Mouse (Mus musculus): Measurements from ENCODE around the gene Hist1h2ac. TPM values are rescaled to one million over a fixed set of nuclear protein-coding genes. Genes with fewer than 3 reads are reported as not detected.
"Not testable (repeated sequence)": the region's sequence is repeated elsewhere in the genome, so short reads cannot be mapped to it uniquely, and the experiment has no call there.

Gene Hist1h2ac
- polyA plus RNA-seq, 1 experiment from 2014 or later: 0.26 TPM

- no peaks in the 10 kb centered on the region for H3K27me3 ChIP-seq (replicated peaks)
- H3K27ac ChIP-seq (replicated peaks): peak overlapping the region; percentile 93
- H3K36me3 ChIP-seq: no peaks in the 10 kb centered on the region
- no peak for ATAC-seq (ENCODE audit: low FRiP score)
- H3K4me3 ChIP-seq (replicated peaks): peak overlapping the region; percentile 47
- H3K4me1 ChIP-seq: peaks cover 21% of the 10 kb centered on the region
- H3K9me3 ChIP-seq (replicated peaks): no peaks in the 10 kb centered on the region
- WGBS: 5% methylated on average over 15 of the region's 15 CpGs
- peak overlapping the region; percentile 62 for H3K9ac ChIP-seq (replicated peaks)
- peak overlapping the region; percentile 78 for H3K4me2 ChIP-seq
These were observed 1.5 kb upstream of the Hist1h2ac start for GRCm38 (mm10) chr13:23685121-23685861.

GRCm38 (mm10) chr13:23684295-23684945, 672 bp upstream of the Hist1h2ac start:
- not testable (repeated sequence) for H3K27me3 ChIP-seq (replicated peaks); H3K9me3 ChIP-seq (replicated peaks); H3K36me3 ChIP-seq
- peak; percentile 33 for ATAC-seq (ENCODE audit: low FRiP score)
- H3K4me1 ChIP-seq: peaks cover 21% of the 10 kb centered on the region
- peak overlapping the region; percentile 47 for H3K4me3 ChIP-seq (replicated peaks)
- H3K4me2 ChIP-seq: peak overlapping the region; percentile 78
- peak overlapping the region; percentile 62 for H3K9ac ChIP-seq (replicated peaks)
- WGBS: under 1% methylated on average over 20 of the region's 37 CpGs
- H3K27ac ChIP-seq (replicated peaks): peak overlapping the region; percentile 93

GRCm38 (mm10) chr13:23682947-23683754, 597 bp downstream of the Hist1h2ac start:
- Histone ChIP-seq H3K9ac (replicated peaks) (peak overlapping the region; percentile 45), H3K27ac (replicated peaks) (peak overlapping the region; percentile 89), H3K4me3 (replicated peaks) (peak overlapping the region; percentile 47), H3K4me2 (peak overlapping the region; percentile 78), H3K4me1 (peaks cover 21% of the 10 kb centered on the region)
- 11% methylated on average over 14 of the region's 30 CpGs for WGBS
- not testable (repeated sequence) for H3K27me3 ChIP-seq (replicated peaks); H3K36me3 ChIP-seq; H3K9me3 ChIP-seq (replicated peaks)
- ATAC-seq (ENCODE audit: low FRiP score): peak; percentile 62

- Histone ChIP-seq H3K9me3 (replicated peaks) (no peaks in the 10 kb centered on the region), H3K4me3 (replicated peaks) (peak overlapping the region; percentile 47), H3K4me2 (peak overlapping the region; percentile 78), H3K4me1 (peaks cover 21% of the 10 kb centered on the region), H3K27ac (replicated peaks) (peak overlapping the region; percentile 89; the same call in 1 of the 2 replicates), H3K9ac (replicated peaks) (peak overlapping the region; percentile 45; the same call in 1 of the 2 replicates), H3K27me3 (replicated peaks) (no peaks in the 10 kb centered on the region), H3K36me3 (no peaks in the 10 kb centered on the region)
- 70% methylated on average over 1 of the region's 1 CpGs for WGBS
- ATAC-seq (ENCODE audit: low FRiP score): no peak
These were observed 1.2 kb downstream of the Hist1h2ac start for GRCm38 (mm10) chr13:23682623-23682946.

GRCm38 (mm10) chr13:23681990-23682582, 1.7 kb downstream of the Hist1h2ac start:
- no peak overlapping the region for H3K9ac ChIP-seq (replicated peaks)
- peak overlapping the region; percentile 78; the same call in 1 of the 2 replicates for H3K4me2 ChIP-seq
- H3K36me3 ChIP-seq: no peaks in the 10 kb centered on the region
- ATAC-seq (ENCODE audit: low FRiP score): no peak
- 87% methylated on average over 6 of the region's 6 CpGs for WGBS
- no peaks in the 10 kb centered on the region for H3K9me3 ChIP-seq (replicated peaks)
- H3K4me3 ChIP-seq (replicated peaks): no peak overlapping the region
- no peak overlapping the region for H3K27ac ChIP-seq (replicated peaks)
- no peaks in the 10 kb centered on the region for H3K27me3 ChIP-seq (replicated peaks)
- peaks cover 21% of the 10 kb centered on the region for H3K4me1 ChIP-seq

GRCm38 (mm10) chr13:23662536-23662935, 21.2 kb downstream of the Hist1h2ac start:
- Histone ChIP-seq H3K9ac (replicated peaks) (no peak overlapping the region), H3K27ac (replicated peaks) (no peak overlapping the region), H3K9me3 (replicated peaks) (no peaks in the 10 kb centered on the region), H3K36me3 (no peaks in the 10 kb centered on the region), H3K27me3 (replicated peaks) (no peaks in the 10 kb centered on the region), H3K4me2 (no peak overlapping the region), H3K4me3 (replicated peaks) (no peak overlapping the region), H3K4me1 (no peaks in the 10 kb centered on the region)
- 74% methylated on average over 3 of the region's 3 CpGs for WGBS
- no peak for ATAC-seq (ENCODE audit: low FRiP score)

GRCm38 (mm10) chr13:23659636-23660366, 23.9 kb downstream of the Hist1h2ac start:
- no peak overlapping the region for H3K27ac ChIP-seq (replicated peaks)
- H3K4me1 ChIP-seq: no peaks in the 10 kb centered on the region
- H3K4me2 ChIP-seq: no peak overlapping the region
- H3K27me3 ChIP-seq (replicated peaks): no peaks in the 10 kb centered on the region
- no peaks in the 10 kb centered on the region for H3K9me3 ChIP-seq (replicated peaks)
- H3K4me3 ChIP-seq (replicated peaks): no peak overlapping the region
- 72% methylated on average over 6 of the region's 6 CpGs for WGBS
- no peak overlapping the region for H3K9ac ChIP-seq (replicated peaks)
- no peaks in the 10 kb centered on the region for H3K36me3 ChIP-seq
- ATAC-seq (ENCODE audit: low FRiP score): no peak

Small RNAs within 50 kb of the gene (microRNA-seq; reads per million reads assigned to microRNA genes)
- gene Gm44350: not detected

Other genes starting within 250 kb of the Hist1h2ac start
- gene Btn1a1, start 218.0 kb downstream of the Hist1h2ac start, polyA plus RNA-seq (2015; fragmentation: Nextera tagmentation; extraction: Ambion mirVana): 0.15 TPM in 1 of 2 replicates, not detected in the other
- 0.14 and 0.22 TPM in 2 replicates for gene Btn2a2, start 195.1 kb downstream of the Hist1h2ac start, polyA plus RNA-seq (2015; fragmentation: Nextera tagmentation; extraction: Ambion mirVana)
- gene Hist1h4h, start 152.9 kb downstream of the Hist1h2ac start, polyA plus RNA-seq (2015; fragmentation: Nextera tagmentation; extraction: Ambion mirVana): 1.5 and 4.5 TPM in 2 replicates
- 0.77 TPM in 1 of 2 replicates, not detected in the other for gene Hist1h2af, start 150.0 kb downstream of the Hist1h2ac start, polyA plus RNA-seq (2015; fragmentation: Nextera tagmentation; extraction: Ambion mirVana)
- 0.51 and 0.64 TPM in 2 replicates for gene Hist1h3g, start 148.5 kb downstream of the Hist1h2ac start, polyA plus RNA-seq (2015; fragmentation: Nextera tagmentation; extraction: Ambion mirVana)
- 0.22 and 0.51 TPM in 2 replicates for gene Hist1h2bh, start 140.6 kb downstream of the Hist1h2ac start, polyA plus RNA-seq (2015; fragmentation: Nextera tagmentation; extraction: Ambion mirVana)
- not detected in 2 replicates for gene Hist1h3f, start 139.9 kb downstream of the Hist1h2ac start, polyA plus RNA-seq (2015; fragmentation: Nextera tagmentation; extraction: Ambion mirVana)
- gene Hist1h4f, start 132.3 kb downstream of the Hist1h2ac start, polyA plus RNA-seq (2015; fragmentation: Nextera tagmentation; extraction: Ambion mirVana): not detected in 2 replicates
- 0.09 and 0.13 TPM in 2 replicates for gene Hist1h1d, start 130.7 kb downstream of the Hist1h2ac start, polyA plus RNA-seq (2015; fragmentation: Nextera tagmentation; extraction: Ambion mirVana)
- 1.1 and 1.7 TPM in 2 replicates for gene Hist1h3e, start 121.6 kb downstream of the Hist1h2ac start, polyA plus RNA-seq (2015; fragmentation: Nextera tagmentation; extraction: Ambion mirVana)
- 12.5 and 25.5 TPM in 2 replicates for gene Hist1h2ae, start 112.7 kb downstream of the Hist1h2ac start, polyA plus RNA-seq (2015; fragmentation: Nextera tagmentation; extraction: Ambion mirVana)
- gene Hist1h2bg, start 112.6 kb downstream of the Hist1h2ac start, polyA plus RNA-seq (2015; fragmentation: Nextera tagmentation; extraction: Ambion mirVana): 2.2 and 2.9 TPM in 2 replicates
- 2.7 TPM in 1 of 2 replicates, not detected in the other for gene Hist1h2bf, start 109.8 kb downstream of the Hist1h2ac start, polyA plus RNA-seq (2015; fragmentation: Nextera tagmentation; extraction: Ambion mirVana)
- gene Hist1h2ad, start 109.6 kb downstream of the Hist1h2ac start, polyA plus RNA-seq (2015; fragmentation: Nextera tagmentation; extraction: Ambion mirVana): 0.97 TPM in 1 of 2 replicates, not detected in the other
- 0.88 and 2.0 TPM in 2 replicates for gene Hist1h3d, start 108.2 kb downstream of the Hist1h2ac start, polyA plus RNA-seq (2015; fragmentation: Nextera tagmentation; extraction: Ambion mirVana)
- gene Hist1h4d, start 102.3 kb downstream of the Hist1h2ac start, polyA plus RNA-seq (2015; fragmentation: Nextera tagmentation; extraction: Ambion mirVana): 31.8 and 54.1 TPM in 2 replicates
- 1.7 and 2.0 TPM in 2 replicates for gene Hist1h2be, start 62.8 kb downstream of the Hist1h2ac start, polyA plus RNA-seq (2015; fragmentation: Nextera tagmentation; extraction: Ambion mirVana)
- gene Hist1h1e, start 61.4 kb downstream of the Hist1h2ac start, polyA plus RNA-seq (2015; fragmentation: Nextera tagmentation; extraction: Ambion mirVana): 4.3 and 7.0 TPM in 2 replicates
- 18.4 and 26.8 TPM in 2 replicates for gene Hist1h2bc, start 251 bp upstream of the Hist1h2ac start, polyA plus RNA-seq (2015; fragmentation: Nextera tagmentation; extraction: Ambion mirVana)
- gene Hist1h1t, start 11.9 kb upstream of the Hist1h2ac start, polyA plus RNA-seq (2015; fragmentation: Nextera tagmentation; extraction: Ambion mirVana): not detected in 2 replicates
- gene Hist1h4c, start 14.5 kb upstream of the Hist1h2ac start, polyA plus RNA-seq (2015; fragmentation: Nextera tagmentation; extraction: Ambion mirVana): 2.7 and 2.8 TPM in 2 replicates
- gene Hfe, start 26.9 kb upstream of the Hist1h2ac start, polyA plus RNA-seq (2015; fragmentation: Nextera tagmentation; extraction: Ambion mirVana): 3.7 and 4.6 TPM in 2 replicates
- 7.4 and 13.8 TPM in 2 replicates for gene Hist1h1c, start 54.9 kb upstream of the Hist1h2ac start, polyA plus RNA-seq (2015; fragmentation: Nextera tagmentation; extraction: Ambion mirVana)
- 0.78 and 2.4 TPM in 2 replicates for gene Hist1h3c, start 61.7 kb upstream of the Hist1h2ac start, polyA plus RNA-seq (2015; fragmentation: Nextera tagmentation; extraction: Ambion mirVana)
- gene Hist1h2bb, start 62.8 kb upstream of the Hist1h2ac start, polyA plus RNA-seq (2015; fragmentation: Nextera tagmentation; extraction: Ambion mirVana): 0.83 TPM in 1 of 2 replicates, not detected in the other
- gene Hist1h2ab, start 67.2 kb upstream of the Hist1h2ac start, polyA plus RNA-seq (2015; fragmentation: Nextera tagmentation; extraction: Ambion mirVana): 3.0 and 12.1 TPM in 2 replicates
- 1.2 and 2.0 TPM in 2 replicates for gene Hist1h3b, start 68.3 kb upstream of the Hist1h2ac start, polyA plus RNA-seq (2015; fragmentation: Nextera tagmentation; extraction: Ambion mirVana)
- 1.0 and 2.6 TPM in 2 replicates for gene Hist1h4b, start 73.1 kb upstream of the Hist1h2ac start, polyA plus RNA-seq (2015; fragmentation: Nextera tagmentation; extraction: Ambion mirVana)
- gene Hist1h4a, start 77.3 kb upstream of the Hist1h2ac start, polyA plus RNA-seq (2015; fragmentation: Nextera tagmentation; extraction: Ambion mirVana): not detected in 2 replicates
- gene Hist1h3a, start 78.4 kb upstream of the Hist1h2ac start, polyA plus RNA-seq (2015; fragmentation: Nextera tagmentation; extraction: Ambion mirVana): 1.4 and 2.3 TPM in 2 replicates
- gene Hist1h1a, start 79.7 kb upstream of the Hist1h2ac start, polyA plus RNA-seq (2015; fragmentation: Nextera tagmentation; extraction: Ambion mirVana): 0.44 and 0.60 TPM in 2 replicates
- 0.09 TPM in 1 of 2 replicates, not detected in the other for gene Trim38, start 86.0 kb upstream of the Hist1h2ac start, polyA plus RNA-seq (2015; fragmentation: Nextera tagmentation; extraction: Ambion mirVana)
- not detected in 2 replicates for gene Slc17a2, start 123.0 kb upstream of the Hist1h2ac start, polyA plus RNA-seq (2015; fragmentation: Nextera tagmentation; extraction: Ambion mirVana)
- gene Slc17a3, start 155.5 kb upstream of the Hist1h2ac start, polyA plus RNA-seq (2015; fragmentation: Nextera tagmentation; extraction: Ambion mirVana): 0.08 TPM in 1 of 2 replicates, not detected in the other
- gene Slc17a1, start 183.8 kb upstream of the Hist1h2ac start, polyA plus RNA-seq (2015; fragmentation: Nextera tagmentation; extraction: Ambion mirVana): not detected in 2 replicates
- 0.15 and 1.1 TPM in 2 replicates for gene Slc17a4, start 231.1 kb upstream of the Hist1h2ac start, polyA plus RNA-seq (2015; fragmentation: Nextera tagmentation; extraction: Ambion mirVana)